Mouse (Mus musculus) kidney, postnatal 0 days (tissue): ENCODE measurements around the gene Golga3. TPM values are rescaled to one million over a fixed set of nuclear protein-coding genes. Genes with fewer than 3 reads are reported as not detected.

Source experiments
- ATAC-seq: fragments of 200-750 bp; cut with Nextera tagmentation; replicated peaks from 2 replicates; pipeline ENCODE4 v1.8.0; 2017; ENCODE audit warnings: low read depth, moderate number of reproducible peaks, moderate TSS enrichment, moderate library complexity; ENCODE audit not compliant: low FRiP score
- DNase-seq: peaks from one replicate; pipeline ENCODE4 v3.0.0-alpha.2; 2016; ENCODE audit warnings: low spot score
- H3K27ac ChIP-seq: fragments of 300-500 bp; sonication (generic); 2 replicates; pipeline ENCODE4 v1.5.1; 2014; ENCODE audit warnings: mild to moderate bottlenecking
- H3K27me3 ChIP-seq: fragments of 300-500 bp; sonication (generic); 2 replicates; pipeline ENCODE4 v1.6.1; 2014; ENCODE audit warnings: low read length, mixed read lengths; ENCODE audit not compliant: insufficient read depth
- H3K36me3 ChIP-seq: fragments of 300-500 bp; sonication (generic); 2 replicates; pipeline ENCODE4 v1.6.1; 2014; ENCODE audit warnings: low read length, mixed read lengths; ENCODE audit not compliant: insufficient read depth
- H3K4me1 ChIP-seq: fragments of 300-500 bp; sonication (generic); replicated peaks from 2 replicates; pipeline ENCODE4 v1.6.1; 2014; ENCODE audit warnings: antibody characterized with exemption, low read length, mixed read lengths; ENCODE audit not compliant: insufficient read depth
- H3K4me2 ChIP-seq: fragments of 300-500 bp; sonication (generic); 2 replicates; pipeline ENCODE4 v1.6.1; 2014; ENCODE audit warnings: mild to moderate bottlenecking, low read length, moderate library complexity, mixed read lengths
- H3K4me3 ChIP-seq: fragments of 300-500 bp; sonication (generic); replicated peaks from 2 replicates; pipeline ENCODE4 v1.5.1; 2014; ENCODE audit warnings: low read depth, low read length
- H3K9ac ChIP-seq: fragments of 300-500 bp; sonication (generic); 2 replicates; pipeline ENCODE4 v1.6.1; 2014; ENCODE audit warnings: low read depth, low read length
- H3K9me3 ChIP-seq: fragments of 300-500 bp; sonication (generic); replicated peaks from 2 replicates; pipeline ENCODE4 v1.6.1; 2016; ENCODE audit warnings: low read length, inconsistent platforms, mixed read lengths
- CTCF ChIP-seq: IDR thresholded peaks from 2 replicates; pipeline ENCODE4 v1.5.1; 2016; ENCODE audit warnings: antibody characterized with exemption, low read depth, mild to moderate bottlenecking, moderate library complexity
- WGBS: fragments of 180-500 bp; shearing (Covaris S2); extraction: QIAGEN DNeasy Blood & Tissue Kit; methylation state at CpG from one replicate; pipeline ENCODE4 v1.1.7; 2014; 5-methylcytosine and 5-hydroxymethylcytosine counted together
- polyA plus RNA-seq: library from polyadenylated mRNA; unstranded; fragments of >200 nt; fragmentation: Nextera tagmentation; extraction: Ambion mirVana; gene quantifications from 2 replicates; pipeline ENCODE4 v1.2.1, GENCODE M21; 2015

Golga3 gene
- polyA plus RNA-seq, 1 experiment from 2014 or later = 9.8 TPM

GRCm38 (mm10) chr5:110142309-110142708 lies 34.2 kb upstream of the Golga3 start:
- Histone ChIP-seq H3K4me3 (no peak overlapping the region), H3K27me3 (no peaks in the 10 kb centered on the region), H3K9me3 (no peaks in the 10 kb centered on the region), H3K36me3 (peaks cover 24% of the 10 kb centered on the region), H3K4me2 (no peak overlapping the region), H3K4me1 (no peaks in the 10 kb centered on the region), H3K9ac (no peak overlapping the region), H3K27ac (no peak overlapping the region)
- DNase-seq = no peak
- ATAC-seq = no peak
- WGBS = 88% methylated on average over 2 of the region's 2 CpGs
- no peak for TF ChIP-seq CTCF

- ATAC-seq = no peak
- H3K4me2 ChIP-seq = no peak overlapping the region
- H3K27me3 ChIP-seq = no peaks in the 10 kb centered on the region
- no peak overlapping the region for H3K9ac ChIP-seq
- 91% methylated on average over 5 of the region's 5 CpGs for WGBS
- no peak overlapping the region for H3K4me3 ChIP-seq
- peaks cover 28% of the 10 kb centered on the region for H3K36me3 ChIP-seq
- TF ChIP-seq CTCF = peak; percentile 61
- DNase-seq = peak; percentile 29
- H3K27ac ChIP-seq = no peak overlapping the region
- no peaks in the 10 kb centered on the region for H3K4me1 ChIP-seq
- no peaks in the 10 kb centered on the region for H3K9me3 ChIP-seq
Observed at GRCm38 (mm10) chr5:110143007-110143406, 33.5 kb upstream of the Golga3 start.

- no peaks in the 10 kb centered on the region for H3K27me3 ChIP-seq
- H3K27ac ChIP-seq = no peak overlapping the region
- ATAC-seq = no peak
- H3K9ac ChIP-seq = no peak overlapping the region
- H3K9me3 ChIP-seq = no peaks in the 10 kb centered on the region
- H3K4me1 ChIP-seq = no peaks in the 10 kb centered on the region
- WGBS = 90% methylated on average over 4 of the region's 4 CpGs
- TF ChIP-seq CTCF = no peak
- H3K36me3 ChIP-seq = peaks cover 56% of the 10 kb centered on the region
- H3K4me3 ChIP-seq = no peak overlapping the region
- DNase-seq = no peak
- H3K4me2 ChIP-seq = no peak overlapping the region
Observed at GRCm38 (mm10) chr5:110169374-110169773, 7.1 kb upstream of the Golga3 start.

GRCm38 (mm10) chr5:110177021-110177420 lies 520 bp downstream of the Golga3 start:
- Histone ChIP-seq H3K27ac (peak overlapping the region; percentile 84), H3K4me3 (peak overlapping the region; percentile 90), H3K27me3 (no peaks in the 10 kb centered on the region), H3K9me3 (no peaks in the 10 kb centered on the region), H3K4me1 (peaks cover 5% of the 10 kb centered on the region; the same call in 1 of the 2 replicates), H3K36me3 (0 out of 2 replicates have a peak, but pooled peaks cover 11% of the 10 kb centered on the region), H3K4me2 (peak overlapping the region; percentile 76), H3K9ac (peak overlapping the region; percentile 79)
- under 1% methylated on average over 19 of the region's 19 CpGs for WGBS
- no peak for ATAC-seq
- no peak for DNase-seq
- no peak for TF ChIP-seq CTCF

- H3K4me3 ChIP-seq = no peak overlapping the region
- H3K27me3 ChIP-seq = no peaks in the 10 kb centered on the region
- peaks cover 5% of the 10 kb centered on the region; the same call in 1 of the 2 replicates for H3K4me1 ChIP-seq
- H3K9me3 ChIP-seq = no peaks in the 10 kb centered on the region
- no peak overlapping the region for H3K27ac ChIP-seq
- no peak overlapping the region for H3K4me2 ChIP-seq
- 88% methylated on average over 2 of the region's 2 CpGs for WGBS
- no peak overlapping the region for H3K9ac ChIP-seq
- no peak for TF ChIP-seq CTCF
- ATAC-seq (no peak), DNase-seq (no peak)
- 0 out of 2 replicates have a peak, but pooled peaks cover 9% of the 10 kb centered on the region for H3K36me3 ChIP-seq
Observed at GRCm38 (mm10) chr5:110178628-110179027, 2.1 kb downstream of the Golga3 start.

GRCm38 (mm10) chr5:110181716-110182115 lies 5.2 kb downstream of the Golga3 start:
- Histone ChIP-seq H3K4me2 (no peak overlapping the region), H3K36me3 (peaks cover 24% of the 10 kb centered on the region; the same call in 1 of the 2 replicates), H3K27me3 (no peaks in the 10 kb centered on the region), H3K4me1 (peaks cover 5% of the 10 kb centered on the region; the same call in 1 of the 2 replicates), H3K9ac (no peak overlapping the region), H3K27ac (no peak overlapping the region), H3K4me3 (no peak overlapping the region), H3K9me3 (no peaks in the 10 kb centered on the region)
- TF ChIP-seq CTCF = no peak
- DNase-seq (no peak), ATAC-seq (no peak)
- WGBS = 80% methylated on average over 5 of the region's 5 CpGs

GRCm38 (mm10) chr5:110203164-110203895 lies 26.8 kb downstream of the Golga3 start:
- peak; percentile 49 for TF ChIP-seq CTCF
- DNase-seq (no peak), ATAC-seq (no peak)
- Histone ChIP-seq H3K4me3 (no peak overlapping the region), H3K27ac (no peak overlapping the region), H3K27me3 (no peaks in the 10 kb centered on the region), H3K9ac (no peak overlapping the region), H3K36me3 (peaks cover 56% of the 10 kb centered on the region), H3K4me2 (no peak overlapping the region), H3K9me3 (no peaks in the 10 kb centered on the region), H3K4me1 (no peaks in the 10 kb centered on the region)
- WGBS = 86% methylated on average over 10 of the region's 10 CpGs
